Mouse (Mus musculus): ENCODE measurements around the gene Eef1e1.
A peak's percentile ranks its signal among the peaks of the same experiment; 100 is the strongest.
"Not testable (repeated sequence)": the region's sequence is repeated elsewhere in the genome, so short reads cannot be mapped to it uniquely, and the experiment has no call there.

Gene Eef1e1

DNA sequence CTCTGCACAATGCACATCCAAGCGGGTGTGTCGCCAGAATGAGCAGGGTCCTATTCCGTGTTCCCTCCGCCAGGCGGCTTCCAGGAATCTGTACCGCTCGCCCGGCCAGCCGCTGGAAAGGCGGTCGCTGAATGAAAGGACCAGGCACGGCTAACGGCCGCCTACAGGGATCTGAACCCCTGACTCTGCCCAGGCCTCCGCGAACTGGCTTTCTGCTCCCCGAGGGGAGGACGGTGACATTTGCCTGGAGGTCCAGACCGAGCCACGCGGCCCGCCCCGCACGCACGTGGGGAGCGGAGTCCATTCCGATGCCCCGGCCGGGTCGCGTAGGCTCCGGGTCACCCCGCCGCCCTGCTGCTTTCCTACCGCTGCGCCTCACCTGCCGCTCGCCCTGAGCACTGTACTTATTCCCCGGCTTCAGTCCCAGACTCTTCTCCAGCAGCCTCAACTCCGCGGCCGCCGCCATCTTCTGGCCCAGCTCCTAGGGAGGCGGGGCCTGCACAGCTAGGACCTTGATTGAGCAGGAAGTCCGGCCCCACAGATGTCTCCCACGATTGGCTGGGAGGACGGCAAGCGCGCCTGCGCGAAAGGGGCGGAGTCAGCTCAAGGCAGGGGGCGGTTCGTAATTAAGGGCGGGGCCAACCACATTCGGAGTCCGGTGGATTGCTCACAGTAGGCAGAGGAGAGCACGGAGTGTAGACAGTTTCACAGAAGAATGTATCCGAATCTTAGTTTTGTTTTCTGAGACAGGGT, at the start of gene Eef1e1:
Eef1e1 (minus strand) TSS at position 531 of the 753 bp plus-strand sequence.
- peak; percentile 47 for DNase-seq (ENCODE audit: extremely low read depth, low read depth, low spot score)

DNA sequence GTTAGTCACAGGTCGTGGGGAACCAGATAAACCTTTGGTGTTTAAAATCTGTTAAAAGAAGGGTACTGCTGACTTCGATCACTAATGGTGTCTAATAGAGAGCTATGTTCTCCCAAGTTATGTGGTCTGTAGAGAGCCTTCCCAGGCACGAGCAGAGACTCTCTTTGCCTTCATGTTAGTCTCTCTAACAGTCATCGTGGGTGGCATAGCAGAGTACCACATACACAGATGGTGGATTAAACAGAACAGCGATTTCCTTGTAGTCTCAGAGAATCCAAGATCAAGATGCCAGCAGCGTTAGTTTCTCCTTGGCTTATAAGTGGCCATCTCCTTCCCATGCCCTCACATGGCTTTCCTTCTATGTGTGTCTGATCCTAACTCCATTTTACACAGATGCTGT, 32.0 kb upstream of the Eef1e1 start:
- no peak for DNase-seq (ENCODE audit: extremely low read depth, low read depth, low spot score)

DNA sequence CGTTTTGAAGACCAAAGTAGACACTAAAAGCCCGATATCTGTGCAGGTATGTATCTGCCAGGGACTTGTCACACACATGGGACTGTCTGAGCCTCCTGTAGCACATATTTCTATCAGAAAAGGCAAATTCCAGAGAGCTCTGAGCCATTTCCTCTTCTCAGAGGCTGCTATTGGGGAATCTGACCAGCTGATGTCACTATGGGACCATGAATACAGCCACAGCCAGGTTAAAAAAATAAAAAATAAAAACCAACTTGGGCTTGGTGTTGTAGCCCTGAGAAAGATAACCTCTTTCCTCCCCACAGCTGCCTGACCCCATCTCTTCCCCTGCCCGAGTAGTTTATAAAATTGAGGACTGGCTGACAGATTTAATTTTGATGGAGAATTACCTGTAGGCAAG, 31.2 kb upstream of the Eef1e1 start:
- no peak for DNase-seq (ENCODE audit: extremely low read depth, low read depth, low spot score)

DNA sequence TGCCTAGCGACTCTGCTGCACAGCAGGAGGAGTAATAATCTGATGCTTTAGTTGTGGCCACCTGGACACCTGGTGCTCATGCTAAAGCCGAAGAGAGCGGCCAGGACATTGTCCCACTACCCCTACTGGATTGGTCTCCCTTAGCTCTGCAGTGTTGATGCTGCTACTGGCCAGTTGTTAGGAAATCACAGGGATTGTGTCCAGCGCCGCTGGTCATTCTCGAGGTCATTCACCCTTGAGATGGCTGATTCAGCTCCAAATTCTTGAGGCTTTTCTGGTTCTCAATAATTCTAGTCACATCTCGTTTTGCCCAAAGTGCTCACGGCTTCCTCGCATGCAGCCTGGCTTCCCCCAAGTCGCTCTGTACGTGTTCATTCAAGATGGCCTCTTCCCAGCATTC, 29.9 kb upstream of the Eef1e1 start:
- no peak for DNase-seq (ENCODE audit: extremely low read depth, low read depth, low spot score)

DNA sequence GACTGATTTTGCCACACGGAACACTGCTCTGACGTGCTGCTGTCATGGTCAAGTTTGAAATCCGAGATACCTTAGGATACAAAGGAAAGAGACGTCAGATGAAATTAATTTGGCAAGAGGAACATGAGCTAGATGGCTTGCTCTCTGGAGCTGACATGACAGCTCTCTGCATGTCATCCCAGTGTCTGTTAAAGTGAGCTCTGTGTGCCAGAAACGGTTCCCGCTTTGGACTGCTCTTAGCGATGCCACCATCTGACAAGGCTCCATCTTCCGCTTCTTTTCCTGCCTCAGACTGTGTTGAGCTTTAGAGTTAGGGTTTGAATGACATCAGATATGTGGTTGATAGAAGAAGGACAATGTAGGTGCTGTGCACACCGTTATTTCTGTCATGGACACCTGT, 13.5 kb upstream of the Eef1e1 start:
- DNase-seq (ENCODE audit: extremely low read depth, low read depth, low spot score), result no peak

DNA sequence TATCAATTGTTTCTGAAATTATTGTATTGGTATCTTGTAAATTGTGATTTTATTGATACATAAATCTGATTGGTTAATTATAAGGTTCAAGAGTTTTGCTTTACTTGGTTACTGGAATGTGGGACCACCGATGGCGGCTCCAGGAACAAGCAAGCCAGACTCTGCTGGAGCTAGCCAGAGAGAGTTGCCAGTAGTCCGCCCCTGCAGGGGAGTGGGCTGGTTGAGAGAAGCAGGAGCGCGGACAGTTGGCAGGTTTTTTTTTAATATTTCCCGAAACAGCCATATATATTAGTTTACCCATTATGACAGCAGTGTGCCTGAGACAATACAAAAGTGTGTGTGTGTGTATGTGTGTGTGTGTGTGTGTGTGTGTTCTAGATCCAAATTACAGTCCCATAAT, 12.6 kb upstream of the Eef1e1 start:
- DNase-seq (ENCODE audit: extremely low read depth, low read depth, low spot score), result not testable (repeated sequence)

DNA sequence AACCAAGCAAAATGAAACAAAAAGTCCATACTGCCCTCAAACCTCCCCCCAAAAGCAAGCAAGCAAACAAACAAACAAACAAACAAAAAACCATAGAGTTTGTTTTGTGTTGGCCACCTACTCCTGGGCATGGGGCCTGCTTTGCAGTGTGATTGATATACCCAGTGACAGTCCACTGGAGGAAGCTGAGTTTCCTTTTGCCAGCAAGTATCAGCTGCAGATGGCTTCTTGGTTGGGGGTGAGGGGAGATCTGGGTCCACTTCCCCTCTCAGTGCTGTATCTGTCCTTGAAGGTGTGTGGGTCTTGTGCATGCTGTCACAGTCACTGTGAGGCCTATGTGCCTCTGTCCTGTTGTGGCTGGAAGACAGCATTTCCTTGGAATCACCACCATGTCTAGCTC, 11.2 kb upstream of the Eef1e1 start:
- no peak for DNase-seq (ENCODE audit: extremely low read depth, low read depth, low spot score)

DNA sequence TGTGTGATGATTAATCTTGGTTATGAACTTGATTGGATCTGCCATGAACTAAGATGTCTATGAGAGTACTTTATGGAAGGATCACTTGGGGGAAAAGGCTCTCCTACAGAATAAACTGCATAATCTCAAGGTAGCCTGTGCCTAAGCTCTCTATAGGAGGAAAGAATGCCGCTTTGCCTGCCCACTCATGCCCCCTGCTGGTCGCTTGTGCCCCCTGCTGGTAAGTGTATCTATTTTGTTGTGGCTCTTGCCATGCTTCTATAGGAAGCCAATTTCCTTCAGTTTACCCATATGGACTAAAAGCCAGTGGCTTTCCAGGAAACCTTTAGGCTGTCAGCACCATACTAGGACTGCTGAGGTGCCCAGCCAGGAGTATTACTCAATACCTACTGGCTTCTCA, 9.7 kb upstream of the Eef1e1 start:
- DNase-seq (ENCODE audit: extremely low read depth, low read depth, low spot score), result no peak

DNA sequence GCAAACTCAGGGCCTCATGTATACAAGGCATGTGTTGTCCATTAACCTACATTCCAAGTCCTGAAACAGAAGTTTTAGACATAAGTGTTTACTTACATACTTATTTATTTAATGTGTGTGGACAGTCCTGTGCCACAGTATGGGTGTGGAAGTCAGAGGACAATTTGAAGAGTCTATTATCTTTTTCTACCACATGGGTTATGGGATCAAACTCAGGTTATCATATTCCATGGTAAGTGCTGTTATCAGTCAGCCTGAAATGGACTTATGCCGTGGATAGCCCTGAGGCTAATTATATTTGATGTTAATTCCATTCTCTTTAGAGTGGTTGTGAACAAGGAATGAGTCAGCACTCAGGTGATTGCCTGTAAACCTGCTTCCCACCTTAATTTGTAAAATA, 5.9 kb upstream of the Eef1e1 start:
- no peak for DNase-seq (ENCODE audit: extremely low read depth, low read depth, low spot score)

DNA sequence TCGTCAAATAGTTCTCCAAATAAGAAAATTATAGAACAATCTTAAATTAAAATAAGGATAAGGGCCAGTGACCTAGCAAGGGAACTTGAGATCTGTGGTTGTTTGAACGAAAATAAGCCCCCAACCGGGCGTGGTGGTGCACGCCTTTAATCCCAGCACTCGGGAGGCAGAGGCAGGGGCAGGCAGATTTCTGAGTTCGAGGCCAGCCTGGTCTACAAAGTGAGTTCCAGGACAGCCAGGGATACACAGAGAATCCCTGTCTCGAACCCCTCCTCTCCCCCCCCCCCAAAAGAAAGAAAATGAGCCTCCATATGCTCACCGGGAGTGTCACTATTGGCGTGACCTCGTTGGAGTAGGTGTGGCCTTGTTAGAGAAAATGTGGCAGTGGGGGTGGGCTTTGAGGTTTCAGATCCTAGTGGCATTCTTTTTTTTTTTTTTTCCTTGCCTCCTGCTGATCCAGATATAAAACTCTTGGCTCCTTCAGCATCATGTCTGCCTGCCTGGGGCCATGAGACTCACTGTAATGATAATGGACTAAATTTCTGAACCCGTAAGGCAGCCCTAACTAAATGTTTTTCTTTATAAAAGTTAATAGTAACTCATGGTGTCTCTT, 772 bp upstream of the Eef1e1 start:
- no peak for DNase-seq (ENCODE audit: extremely low read depth, low read depth, low spot score)

DNA sequence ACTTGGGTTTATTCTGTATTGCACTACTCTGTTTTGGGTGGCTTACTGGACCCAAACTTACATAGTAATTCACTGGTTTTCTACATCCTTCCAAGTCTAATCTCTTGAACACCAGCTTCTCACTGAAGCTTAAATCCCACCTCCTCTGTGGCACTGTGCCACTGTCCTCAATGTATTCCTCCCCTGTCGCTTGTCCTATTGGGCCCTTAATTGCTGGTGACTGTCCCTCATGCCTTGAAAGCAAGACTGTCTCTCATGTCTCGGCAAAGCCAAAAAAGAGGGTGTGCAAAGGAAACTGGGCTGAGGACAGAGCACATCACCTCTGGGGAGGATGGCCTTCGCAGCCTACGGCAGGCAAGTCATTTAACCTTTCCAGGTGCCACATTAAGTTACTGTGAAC, 993 bp downstream of the Eef1e1 start:
- DNase-seq (ENCODE audit: extremely low read depth, low read depth, low spot score), result no peak

DNA sequence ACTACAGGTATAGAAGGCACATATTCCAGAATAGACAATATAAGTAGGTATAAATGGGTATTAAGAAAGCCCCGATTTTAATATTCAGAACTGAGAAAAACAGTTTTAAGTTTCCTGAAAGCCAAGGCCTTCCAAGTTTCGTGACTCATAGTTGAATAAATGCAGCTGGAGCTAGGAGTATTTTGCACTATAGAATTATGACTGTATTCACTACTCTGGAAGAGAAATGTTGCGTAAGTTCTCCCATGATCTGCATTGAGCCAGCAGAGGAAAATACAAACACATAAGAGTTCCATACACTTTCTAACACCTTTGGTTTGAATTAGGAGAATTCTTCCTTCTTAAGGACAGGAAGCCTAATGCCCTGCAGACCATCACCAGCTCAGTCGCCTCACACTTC, 8.6 kb downstream of the Eef1e1 start:
- no peak for DNase-seq (ENCODE audit: extremely low read depth, low read depth, low spot score)

DNA sequence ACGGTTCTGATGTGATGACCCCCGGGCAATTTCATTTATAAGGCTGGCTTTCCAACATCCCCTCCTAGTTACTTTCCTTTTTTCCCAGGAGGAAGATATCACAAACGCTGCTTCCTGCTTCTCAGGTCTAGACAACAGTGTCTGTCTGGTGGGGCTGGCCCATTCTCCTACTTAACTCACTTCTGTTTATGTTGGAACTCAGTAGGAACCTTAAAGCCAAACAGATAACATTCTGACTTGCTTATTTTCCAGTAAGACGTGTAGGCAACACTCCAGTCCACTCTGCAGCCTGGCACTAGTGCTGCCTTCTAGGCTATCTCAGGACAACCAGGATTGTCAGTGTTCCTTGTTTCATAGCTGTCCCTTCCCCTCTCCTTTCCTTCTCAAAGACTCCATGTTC, 9.8 kb downstream of the Eef1e1 start:
- no peak for DNase-seq (ENCODE audit: extremely low read depth, low read depth, low spot score)

DNA sequence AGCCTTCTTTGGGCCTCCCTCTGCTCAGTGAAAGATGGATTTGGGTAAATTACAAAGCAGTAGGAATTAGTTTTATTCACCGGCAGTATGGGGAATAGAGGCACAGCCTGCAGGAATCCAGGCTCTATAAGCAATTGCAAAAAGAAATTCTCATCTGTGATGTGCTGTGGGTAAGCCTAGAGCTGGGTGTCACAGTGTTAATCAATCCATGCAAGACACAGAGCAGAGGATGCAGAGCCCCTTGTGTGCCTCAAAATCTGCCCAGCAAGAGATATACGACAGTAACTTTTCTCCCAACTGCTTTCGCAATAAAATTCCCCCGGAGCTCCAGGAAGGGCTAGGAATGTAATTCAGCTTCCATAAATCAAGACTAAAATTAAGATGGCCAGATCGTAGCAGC, 17.4 kb downstream of the Eef1e1 start:
- no peak for DNase-seq (ENCODE audit: extremely low read depth, low read depth, low spot score)

DNA sequence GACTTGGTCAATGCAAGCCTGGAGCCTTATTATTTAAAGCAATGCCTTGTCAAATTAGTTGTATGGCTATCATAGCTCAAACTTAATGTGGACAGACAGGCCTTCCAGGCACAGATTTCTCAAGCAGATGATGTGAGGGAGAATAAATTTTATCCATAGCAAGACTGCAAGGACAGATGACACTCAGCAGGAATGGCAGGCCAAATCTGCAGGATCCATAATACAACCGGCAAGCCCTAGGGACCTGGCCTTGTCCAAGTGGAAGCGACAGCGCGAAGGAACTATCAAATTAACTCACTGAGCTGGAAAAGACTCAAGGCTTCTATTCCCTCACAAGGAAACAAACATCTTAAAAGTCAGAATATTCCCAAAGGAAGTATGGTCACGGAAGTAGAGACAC, 17.9 kb downstream of the Eef1e1 start:
- no peak for DNase-seq (ENCODE audit: extremely low read depth, low read depth, low spot score)

DNA sequence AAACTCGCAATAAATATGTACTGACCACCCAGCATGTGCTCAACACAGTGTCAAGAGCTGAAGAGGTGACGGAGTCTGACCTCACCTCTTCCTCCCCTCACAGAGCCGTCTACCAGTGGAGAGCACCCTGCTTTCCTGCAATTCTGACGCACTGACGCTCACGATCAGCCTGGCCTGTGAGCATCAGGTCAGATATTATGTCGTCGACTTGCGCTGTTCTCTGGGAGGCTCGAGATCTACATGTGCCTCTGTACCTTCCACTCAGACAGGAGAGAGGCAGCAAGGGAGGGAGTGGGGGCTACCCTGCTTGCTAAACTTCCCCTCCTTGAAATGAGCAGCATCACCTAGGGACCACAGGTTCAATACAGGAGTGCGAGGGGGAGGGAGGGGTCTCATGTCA, 20.2 kb downstream of the Eef1e1 start:
- no peak for DNase-seq (ENCODE audit: extremely low read depth, low read depth, low spot score)

DNA sequence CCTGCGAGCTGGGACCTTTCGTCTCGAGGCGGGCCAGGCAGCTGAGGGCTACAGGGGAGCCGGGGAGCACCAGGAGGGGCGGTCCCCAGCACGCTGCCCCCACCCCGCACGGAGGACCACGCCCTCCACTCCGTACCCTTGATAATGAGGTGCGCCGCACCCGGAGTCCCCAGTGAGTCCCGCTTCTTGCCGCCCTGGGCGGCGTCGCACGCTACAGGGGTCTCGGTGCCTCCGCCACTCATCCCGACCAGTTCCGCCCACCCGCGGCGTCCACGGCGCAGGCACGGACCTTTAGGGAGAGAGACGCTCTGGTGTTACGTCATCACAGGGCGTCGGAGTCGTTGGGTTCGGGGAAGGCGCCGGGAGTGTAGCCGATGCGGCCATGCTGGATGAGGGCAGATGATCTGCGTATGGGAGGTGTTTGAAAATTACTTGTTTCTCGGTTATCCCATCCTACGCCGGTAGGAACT, 24.0 kb downstream of the Eef1e1 start, which contains the start of gene Bloc1s5:
Bloc1s5 (minus strand) TSS at position 310 of the 470 bp plus-strand sequence.
- peak; percentile 30 for DNase-seq (ENCODE audit: extremely low read depth, low read depth, low spot score)

DNA sequence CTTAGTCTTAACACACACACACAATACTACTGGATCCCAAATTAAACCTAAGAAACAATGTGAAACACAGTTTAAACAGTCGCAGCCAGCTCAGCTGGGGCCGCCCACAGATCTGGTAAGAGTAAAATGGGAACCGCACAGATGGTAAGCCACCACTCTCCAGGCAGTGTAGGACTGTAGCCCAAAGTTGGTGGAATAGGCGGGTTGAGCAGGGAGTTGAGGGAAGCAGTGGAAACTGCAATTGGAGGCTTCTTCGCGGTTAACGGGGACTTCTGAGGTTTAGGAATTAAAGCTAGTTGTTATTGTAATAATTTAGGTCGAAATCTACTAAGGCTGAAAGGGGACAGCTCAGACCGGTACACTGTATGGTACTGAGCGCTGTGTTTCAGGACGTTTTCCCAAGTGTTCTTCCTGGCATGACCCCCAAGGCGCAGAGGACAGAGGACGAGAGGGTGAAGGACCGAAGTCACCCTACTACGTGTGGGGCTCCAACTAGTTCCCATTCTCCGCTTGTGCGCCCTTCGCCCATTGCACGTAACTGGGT, 24.5 kb downstream of the Eef1e1 start:
- DNase-seq (ENCODE audit: extremely low read depth, low read depth, low spot score), result no peak

DNA sequence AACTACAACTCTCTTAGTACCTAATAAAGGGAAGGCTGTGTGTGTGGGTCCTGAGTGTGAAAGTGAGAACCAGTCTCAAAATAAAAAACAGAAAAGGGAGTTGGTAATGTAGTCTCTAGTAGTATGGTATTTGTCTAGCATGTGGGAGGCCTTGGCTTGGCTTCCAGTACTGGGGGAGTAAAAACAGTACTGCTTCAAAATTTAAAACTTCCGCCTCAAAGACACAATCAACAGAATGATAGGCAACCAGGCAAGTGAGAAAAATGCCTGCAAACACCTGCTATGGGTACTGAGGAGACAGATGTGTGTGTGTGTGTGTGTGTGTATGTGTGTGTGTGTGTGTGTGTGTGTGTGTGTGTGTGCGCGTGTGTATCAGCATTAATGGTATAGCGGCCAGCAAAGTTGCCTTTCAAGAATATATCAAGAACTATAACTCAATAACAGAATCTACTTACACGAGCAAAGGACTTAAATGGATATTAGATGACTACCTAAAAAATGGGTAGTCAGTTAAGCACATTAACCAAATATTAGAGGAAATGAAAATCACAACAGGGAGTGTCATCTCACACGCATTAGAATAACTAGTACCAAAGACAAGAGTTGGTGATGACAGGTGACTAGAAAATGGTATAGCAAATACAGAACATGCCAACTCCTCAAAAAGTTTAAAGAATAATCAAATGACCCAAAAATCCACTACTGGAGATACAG, 25.4 kb downstream of the Eef1e1 start:
- no peak for DNase-seq (ENCODE audit: extremely low read depth, low read depth, low spot score)

DNA sequence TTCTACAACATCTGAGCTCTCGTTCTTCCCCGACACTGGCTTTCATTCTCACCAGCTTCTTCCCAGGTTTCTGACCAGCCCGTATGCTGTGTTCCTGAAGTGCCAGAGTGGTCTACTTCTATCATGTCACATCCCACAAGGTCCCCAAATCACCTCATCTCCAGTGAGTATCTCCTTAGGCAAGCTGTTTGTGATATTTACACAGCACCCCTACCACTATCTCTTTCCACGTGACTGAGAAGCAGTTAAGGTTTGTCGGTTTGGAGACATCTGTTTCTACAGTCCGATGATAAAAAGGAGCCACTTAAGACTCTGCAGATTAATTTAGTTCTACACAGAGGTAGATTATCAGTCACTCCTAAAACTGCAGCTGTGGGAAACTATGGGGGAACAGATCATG, 26.3 kb downstream of the Eef1e1 start:
- DNase-seq (ENCODE audit: extremely low read depth, low read depth, low spot score), result no peak

DNA sequence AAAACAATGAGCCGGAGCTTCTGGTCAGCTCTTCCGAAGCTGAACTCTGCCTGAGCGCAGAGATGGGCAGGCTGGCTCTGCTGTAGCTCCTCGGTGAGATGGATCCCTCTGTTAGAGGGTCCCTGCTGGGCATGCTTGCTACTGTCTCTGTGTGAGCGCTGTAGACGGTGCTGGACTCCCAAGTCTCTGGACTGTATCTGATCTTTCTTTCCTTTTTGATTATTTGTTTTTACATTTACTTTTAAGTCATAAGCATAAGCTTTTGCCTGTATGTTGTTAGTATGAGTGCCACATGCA, 32.7 kb downstream of the Eef1e1 start:
- DNase-seq (ENCODE audit: extremely low read depth, low read depth, low spot score), result no peak
